Mouse (Mus musculus) embryonic fibroblast, embryonic 13.5 days (primary cell): ENCODE data around the gene Tst.

Source experiments
- CTCF ChIP-seq: IDR thresholded peaks from 2 replicates; pipeline ENCODE4 v1.5.1; 2011; ENCODE audit warnings: mild to moderate bottlenecking, control low read depth, low read length, moderate library complexity, borderline replicate concordance; ENCODE audit not compliant: insufficient read depth
- POLR2A ChIP-seq: IDR thresholded peaks from 2 replicates; pipeline ENCODE4 v1.6.1; 2011; ENCODE audit warnings: low read depth, mild to moderate bottlenecking, control low read depth, low read length, moderate library complexity

GRCm38 (mm10) chr15:78406293-78406934, 707 bp upstream of the Tst start, which contains the start of gene Mpst:
- TF ChIP-seq CTCF, result no peak
- TF ChIP-seq POLR2A, result peak; percentile 87
